13 mouse cellular contexts compared by ENCODE assay signal in genomic region chr12:46721914-46722313, GRCm38 (mm10).
DNase-seq lines count a peak whose midpoint lies in the region; ATAC-seq lines count a peak whose summit lies in the region.
"Had no signal": no experiment of that assay in that cellular context is flagged by ENCODE, and none has a peak within 500 bp of the region (broad histone marks: within the 10 kb centered on the region; RNA-seq: fewer than 3 reads in every experiment).

No protein-coding gene starts in this region.

- no peak overlapping the region for H3K4me3 ChIP-seq in midbrain, embryonic 13.5 days (replicated peaks)
- H3K4me3 ChIP-seq in midbrain, embryonic 10.5 days: no peak overlapping the region
- H3K4me3 ChIP-seq in hindbrain, embryonic 16.5 days (ENCODE audit: low read length): no peak overlapping the region
- H3K4me3 ChIP-seq: embryonic facial prominence, embryonic 13.5 days; heart, embryonic 15.5 days; megakaryocyte, embryonic 14.5 days had no signal

- no peaks in the 10 kb centered on the region for H3K9me3 ChIP-seq in midbrain, embryonic 13.5 days
- H3K9me3 ChIP-seq in midbrain, embryonic 10.5 days (replicated peaks): no peaks in the 10 kb centered on the region
- H3K9me3 ChIP-seq in hindbrain, embryonic 16.5 days (ENCODE audit: control insufficient read depth, low read length): no peaks in the 10 kb centered on the region
- H3K9me3 ChIP-seq: embryonic facial prominence, embryonic 13.5 days; heart, embryonic 15.5 days; megakaryocyte, embryonic 14.5 days had no signal

- no peak overlapping the region for H3K27ac ChIP-seq in midbrain, embryonic 13.5 days
- no peak overlapping the region for H3K27ac ChIP-seq in midbrain, embryonic 10.5 days (replicated peaks)
- H3K27ac ChIP-seq in hindbrain, embryonic 16.5 days (ENCODE audit: low read depth, low read length): no peak overlapping the region
- H3K27ac ChIP-seq: embryonic facial prominence, embryonic 13.5 days; heart, embryonic 15.5 days had no signal

- no peak overlapping the region for H3K4me2 ChIP-seq in midbrain, embryonic 13.5 days (replicated peaks)
- no peak overlapping the region; the same call in 1 of the 2 replicates for H3K4me2 ChIP-seq in hindbrain, embryonic 16.5 days (ENCODE audit: low read length)
- H3K4me2 ChIP-seq: embryonic facial prominence, embryonic 13.5 days; heart, embryonic 15.5 days had no signal

- no peaks in the 10 kb centered on the region for H3K36me3 ChIP-seq in midbrain, embryonic 13.5 days
- no peaks in the 10 kb centered on the region for H3K36me3 ChIP-seq in midbrain, embryonic 10.5 days
- H3K36me3 ChIP-seq in hindbrain, embryonic 16.5 days (ENCODE audit: control insufficient read depth, insufficient read depth, low read length): no peaks in the 10 kb centered on the region
- H3K36me3 ChIP-seq: embryonic facial prominence, embryonic 13.5 days; heart, embryonic 15.5 days had no signal

- peak; percentile 30; the same call in 1 of the 2 replicates for ATAC-seq in midbrain, embryonic 13.5 days
- ATAC-seq in hindbrain, embryonic 16.5 days: peak; percentile 52
- ATAC-seq: intestine, postnatal 0 days had no signal

- no peak for DNase-seq in midbrain, embryonic 10.5 days (ENCODE audit: low spot score)
- DNase-seq in cerebellum, postnatal 14 days: peak; percentile 82 to 86
- no peak for DNase-seq in c-Kit-positive CD71-positive TER-119-positive erythroid progenitor cells, embryonic 14.5 days (ENCODE audit: low spot score)
- no peak for DNase-seq in adrenal gland, postnatal 14 days
- DNase-seq in urinary bladder, adult 2 months (ENCODE audit: low spot score): no peak
- DNase-seq: adrenal gland, postnatal 36 days; thymus, postnatal 36 days had no signal

- H3K4me1 ChIP-seq in midbrain, embryonic 13.5 days (replicated peaks): peaks cover 12% of the 10 kb centered on the region
- H3K4me1 ChIP-seq in midbrain, embryonic 10.5 days: peaks cover 5% of the 10 kb centered on the region
- H3K4me1 ChIP-seq in hindbrain, embryonic 16.5 days (ENCODE audit: control insufficient read depth, insufficient read depth, low read depth, low read length): peaks cover 3% of the 10 kb centered on the region
- H3K4me1 ChIP-seq: embryonic facial prominence, embryonic 13.5 days; heart, embryonic 15.5 days; megakaryocyte, embryonic 14.5 days had no signal

- no peaks in the 10 kb centered on the region for H3K27me3 ChIP-seq in midbrain, embryonic 13.5 days
- no peaks in the 10 kb centered on the region for H3K27me3 ChIP-seq in midbrain, embryonic 10.5 days (ENCODE audit: low read depth, poor library complexity, severe bottlenecking)
- H3K27me3 ChIP-seq in hindbrain, embryonic 16.5 days (replicated peaks; ENCODE audit: control insufficient read depth, insufficient read depth, low read length): no peaks in the 10 kb centered on the region
- H3K27me3 ChIP-seq: embryonic facial prominence, embryonic 13.5 days; heart, embryonic 15.5 days; megakaryocyte, embryonic 14.5 days had no signal

- 49% methylated on average over 8 of the region's 8 CpGs for whole genome bisulfite sequencing in midbrain, embryonic 13.5 days
- WGBS in midbrain, embryonic 10.5 days: 68% methylated on average over 8 of the region's 8 CpGs
- 42% methylated on average over 8 of the region's 8 CpGs for WGBS in hindbrain, embryonic 16.5 days

- no peak overlapping the region for H3K9ac ChIP-seq in midbrain, embryonic 13.5 days (replicated peaks)
- H3K9ac ChIP-seq in hindbrain, embryonic 16.5 days (ENCODE audit: low read depth, low read length): no peak overlapping the region
- H3K9ac ChIP-seq: embryonic facial prominence, embryonic 13.5 days; heart, embryonic 15.5 days had no signal

Comparison
In these comparisons a context has a peak if more than half of its experiments do, and no peak if none do; other contexts are left out.
1. DNase-seq: peak in cerebellum, postnatal 14 days (2 of 2); none in midbrain, embryonic 10.5 days (single experiment), c-Kit-positive CD71-positive TER-119-positive erythroid progenitor cells, embryonic 14.5 days (single experiment), adrenal gland, postnatal 14 days (single experiment) and urinary bladder, adult 2 months (single experiment).